Mouse (Mus musculus) lung, postnatal 0 days (tissue): ENCODE results near the gene Gab2. TPM values are rescaled to one million over a fixed set of nuclear protein-coding genes. Genes with fewer than 3 reads are reported as not detected.

Experiments
- ATAC-seq: fragments of 200-750 bp; cut with Nextera tagmentation; 2 replicates; pipeline ENCODE4 v1.8.0; 2017; ENCODE audit warnings: moderate library complexity
- DNase-seq: peaks from one replicate; pipeline ENCODE4 v3.0.0-alpha.2; 2016; ENCODE audit warnings: low spot score
- H3K27ac ChIP-seq: fragments of 300-500 bp; sonication (generic); 2 replicates; pipeline ENCODE4 v1.5.1; 2014; ENCODE audit warnings: antibody characterized with exemption, mild to moderate bottlenecking, low read length, mixed read lengths
- H3K27me3 ChIP-seq: fragments of 300-500 bp; sonication (generic); replicated peaks from 2 replicates; pipeline ENCODE4 v1.6.1; 2014; ENCODE audit warnings: low read length, mixed read lengths; ENCODE audit not compliant: insufficient read depth
- H3K36me3 ChIP-seq: fragments of 300-500 bp; sonication (generic); 2 replicates; pipeline ENCODE4 v1.6.1; 2014; ENCODE audit warnings: low read length, mixed read lengths; ENCODE audit not compliant: insufficient read depth
- H3K4me1 ChIP-seq: fragments of 300-500 bp; sonication (generic); 2 replicates; pipeline ENCODE4 v1.6.1; 2014; ENCODE audit warnings: antibody characterized with exemption, low read depth, low read length, mixed read lengths; ENCODE audit not compliant: insufficient read depth
- H3K4me2 ChIP-seq: fragments of 300-500 bp; sonication (generic); replicated peaks from 2 replicates; pipeline ENCODE4 v1.6.1; 2014; ENCODE audit warnings: low read depth, mild to moderate bottlenecking, low read length, moderate library complexity, mixed read lengths
- H3K4me3 ChIP-seq: fragments of 300-500 bp; sonication (generic); 2 replicates; pipeline ENCODE4 v1.5.1; 2014; ENCODE audit warnings: low read depth, low read length
- H3K9ac ChIP-seq: fragments of 300-500 bp; sonication (generic); replicated peaks from 2 replicates; pipeline ENCODE4 v1.6.1; 2014; ENCODE audit warnings: low read depth, mild to moderate bottlenecking
- H3K9me3 ChIP-seq: fragments of 300-500 bp; sonication (generic); 2 replicates; pipeline ENCODE4 v1.6.1; 2016; ENCODE audit warnings: low read length, mixed read lengths
- CTCF ChIP-seq: IDR thresholded peaks from 2 replicates; pipeline ENCODE4 v1.5.1; 2016; ENCODE audit warnings: antibody characterized with exemption, mild to moderate bottlenecking
- EP300 ChIP-seq: IDR thresholded peaks from 2 replicates; pipeline ENCODE4 v1.6.1; 2016; ENCODE audit warnings: antibody characterized with exemption, mild to moderate bottlenecking, control low read depth
- WGBS: fragments of 180-500 bp; shearing (Covaris S2); extraction: QIAGEN DNeasy Blood & Tissue Kit; methylation state at CpG from one replicate; pipeline ENCODE4 v1.1.7; 2014; 5-methylcytosine and 5-hydroxymethylcytosine counted together
- polyA plus RNA-seq: library from polyadenylated mRNA; unstranded; fragments of >200 nt; fragmentation: Nextera tagmentation; extraction: Ambion mirVana; gene quantifications from 2 replicates; pipeline ENCODE4 v1.2.1, GENCODE M21; 2015

The Gab2 gene
- polyA plus RNA-seq, 1 experiment from 2014 or later = 7.7 TPM

DNA sequence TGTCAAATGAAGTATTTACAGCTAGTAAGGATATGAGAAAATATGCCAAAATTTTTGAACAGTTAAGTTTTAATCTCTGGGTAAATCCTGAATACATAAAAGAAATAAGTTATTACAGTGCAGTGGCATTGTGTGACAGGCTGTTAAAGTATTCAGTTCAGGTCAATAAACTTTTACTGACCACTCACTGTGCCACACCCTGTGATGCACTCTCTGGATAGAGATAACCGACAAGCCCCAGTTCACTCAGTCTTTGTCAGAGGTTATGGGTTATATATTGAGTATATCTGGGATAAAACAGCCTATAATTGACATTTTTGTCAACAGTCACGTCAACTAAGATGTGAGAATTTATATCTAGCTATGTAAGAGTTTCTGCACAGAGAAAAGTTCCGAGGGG lies 9.9 kb upstream of the Gab2 start:
- DNase-seq (no peak), ATAC-seq (no peak)
- Histone ChIP-seq H3K4me1 (no peaks in the 10 kb centered on the region), H3K9ac (no peak overlapping the region), H3K9me3 (no peaks in the 10 kb centered on the region), H3K4me2 (no peak overlapping the region), H3K36me3 (no peaks in the 10 kb centered on the region), H3K27ac (no peak overlapping the region), H3K4me3 (no peak overlapping the region), H3K27me3 (no peaks in the 10 kb centered on the region)
- 67% methylated on average over 3 of the region's 3 CpGs for WGBS
- no peak for TF ChIP-seq EP300
- TF ChIP-seq CTCF = no peak

DNA sequence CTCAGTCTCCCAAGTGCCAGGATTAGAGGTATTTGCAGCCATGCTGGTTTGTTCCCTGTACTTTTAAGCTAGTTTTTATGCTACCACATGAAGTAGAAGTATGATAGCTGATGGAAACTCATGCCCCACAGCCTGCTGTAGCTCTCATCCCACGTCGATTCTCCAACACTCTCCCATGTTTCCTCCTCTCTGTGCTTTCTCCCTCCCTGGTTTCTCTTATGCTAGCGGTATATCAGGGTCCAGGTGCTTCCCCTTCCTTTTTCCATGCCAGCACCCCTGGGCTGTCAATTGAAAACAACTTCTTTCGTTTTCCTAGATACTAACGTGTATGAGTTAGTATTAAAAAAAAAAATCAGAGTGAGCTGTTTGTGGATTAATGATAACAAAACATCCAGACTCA lies 9.3 kb upstream of the Gab2 start:
- no peaks in the 10 kb centered on the region for H3K27me3 ChIP-seq
- no peak overlapping the region for H3K4me2 ChIP-seq
- TF ChIP-seq EP300 = no peak
- TF ChIP-seq CTCF = no peak
- no peak overlapping the region for H3K27ac ChIP-seq
- DNase-seq = no peak
- H3K4me3 ChIP-seq = no peak overlapping the region
- H3K4me1 ChIP-seq = no peaks in the 10 kb centered on the region
- 58% methylated on average over 5 of the region's 5 CpGs for WGBS
- ATAC-seq = no peak
- no peaks in the 10 kb centered on the region for H3K9me3 ChIP-seq
- H3K36me3 ChIP-seq = no peaks in the 10 kb centered on the region
- H3K9ac ChIP-seq = no peak overlapping the region

DNA sequence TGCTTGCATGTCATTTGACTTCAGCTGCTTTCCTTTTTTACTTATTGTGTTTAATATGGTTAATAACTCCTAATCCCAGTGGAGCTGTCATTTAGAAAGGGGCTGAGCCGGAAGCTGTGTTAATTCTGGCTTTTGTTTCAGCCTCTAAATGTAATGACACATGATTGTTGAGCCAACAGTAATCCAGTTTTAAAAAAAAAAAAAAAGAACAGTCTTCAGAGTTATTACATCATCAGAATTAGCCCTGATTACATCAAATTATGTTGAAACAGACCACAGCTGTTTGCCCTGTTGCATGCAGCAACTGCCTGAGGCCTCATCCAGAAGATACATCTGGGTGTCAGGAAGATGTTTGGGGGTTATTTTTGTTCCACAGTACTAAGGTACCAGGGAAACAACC lies 6.4 kb upstream of the Gab2 start:
- H3K27me3 ChIP-seq = no peaks in the 10 kb centered on the region
- no peak overlapping the region for H3K4me3 ChIP-seq
- no peaks in the 10 kb centered on the region for H3K9me3 ChIP-seq
- peak; percentile 34 for ATAC-seq
- no peaks in the 10 kb centered on the region for H3K4me1 ChIP-seq
- TF ChIP-seq CTCF = no peak
- TF ChIP-seq EP300 = peak; percentile 68
- no peak overlapping the region for H3K27ac ChIP-seq
- no peaks in the 10 kb centered on the region for H3K36me3 ChIP-seq
- WGBS = 67% methylated on average over 1 of the region's 1 CpGs
- H3K4me2 ChIP-seq = no peak overlapping the region
- peak; percentile 81 for DNase-seq
- no peak overlapping the region for H3K9ac ChIP-seq

DNA sequence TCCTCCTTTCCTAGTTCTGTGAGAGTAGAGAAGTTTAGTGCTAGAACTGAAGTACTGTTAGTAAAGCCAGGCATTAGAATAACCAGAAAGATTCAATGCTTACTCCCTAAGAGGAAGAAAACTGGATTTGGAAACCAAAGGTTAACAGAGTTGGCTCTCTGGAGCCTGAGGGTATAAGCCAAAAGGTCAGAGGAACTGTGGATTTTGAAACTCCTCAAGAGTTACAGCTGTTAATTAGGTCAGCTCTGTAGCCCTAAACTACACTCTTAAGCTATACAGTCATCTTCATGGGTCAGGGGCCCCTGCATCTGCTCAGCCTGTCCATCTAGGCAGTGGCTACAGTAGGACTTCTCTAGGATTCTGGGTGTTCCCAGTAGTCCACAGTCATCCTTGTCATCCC lies 4.4 kb upstream of the Gab2 start:
- Histone ChIP-seq H3K4me1 (peaks cover 6% of the 10 kb centered on the region; the same call in 1 of the 2 replicates), H3K9me3 (no peaks in the 10 kb centered on the region), H3K27me3 (no peaks in the 10 kb centered on the region), H3K36me3 (no peaks in the 10 kb centered on the region), H3K4me2 (no peak overlapping the region), H3K9ac (no peak overlapping the region), H3K4me3 (no peak overlapping the region), H3K27ac (no peak overlapping the region)
- no peak for ATAC-seq
- DNase-seq = peak; percentile 36
- no peak for TF ChIP-seq EP300
- TF ChIP-seq CTCF = no peak

DNA sequence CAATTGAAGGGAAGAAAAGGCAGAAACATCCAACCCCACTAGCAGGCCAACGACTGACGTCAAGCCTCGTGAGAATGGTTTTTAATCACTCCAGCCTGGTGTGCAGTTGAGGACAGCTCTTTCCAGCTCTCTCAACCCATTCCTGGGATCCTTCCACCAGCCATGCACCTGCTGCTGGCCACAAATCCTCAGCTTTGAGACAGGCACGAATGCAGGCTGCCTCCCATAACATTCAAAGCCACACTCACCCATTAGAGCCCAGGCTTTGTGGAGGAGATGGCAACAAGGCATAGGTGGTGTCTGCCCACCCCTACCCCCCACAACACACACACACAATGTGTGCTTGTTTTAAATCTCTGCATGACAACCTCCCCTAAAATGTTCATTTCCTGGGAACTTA lies 2.7 kb upstream of the Gab2 start:
- WGBS = 44% methylated on average over 4 of the region's 4 CpGs
- no peaks in the 10 kb centered on the region for H3K36me3 ChIP-seq
- no peak overlapping the region for H3K4me2 ChIP-seq
- DNase-seq (no peak), ATAC-seq (no peak)
- TF ChIP-seq CTCF = no peak
- no peak for TF ChIP-seq EP300
- H3K9ac ChIP-seq = no peak overlapping the region
- no peak overlapping the region for H3K4me3 ChIP-seq
- H3K27ac ChIP-seq = no peak overlapping the region
- H3K27me3 ChIP-seq = no peaks in the 10 kb centered on the region
- H3K4me1 ChIP-seq = peaks cover 6% of the 10 kb centered on the region; the same call in 1 of the 2 replicates
- H3K9me3 ChIP-seq = no peaks in the 10 kb centered on the region

DNA sequence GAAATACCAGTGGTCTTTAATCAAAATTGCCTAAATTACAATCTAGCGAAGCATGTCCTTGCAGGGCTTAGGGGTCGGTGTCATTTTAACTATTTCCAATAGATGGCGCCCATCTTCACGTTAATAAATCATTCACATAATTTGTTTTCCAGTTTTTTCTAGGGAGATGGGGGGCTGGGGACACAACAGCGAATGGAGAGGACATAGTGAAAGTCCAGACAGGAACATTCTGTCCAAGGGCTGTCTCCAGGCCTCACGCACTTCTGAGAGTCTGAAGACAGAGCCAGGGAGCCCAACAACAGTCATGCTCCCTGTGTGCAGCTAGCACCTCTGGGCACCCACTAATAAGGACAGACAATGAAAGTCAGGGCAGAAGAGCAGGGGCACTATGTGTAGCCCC lies 2.2 kb upstream of the Gab2 start:
- H3K27ac ChIP-seq = peak overlapping the region; percentile 73
- peak; percentile 26; the same call in 1 of the 2 replicates for ATAC-seq
- no peak overlapping the region for H3K9ac ChIP-seq

More for the DNA sequence above, 2.2 kb upstream of the Gab2 start:
- H3K4me3 ChIP-seq = no peak overlapping the region
- TF ChIP-seq EP300 (peak; percentile 71), CTCF (peak; percentile 66)
- peak; percentile 89 for DNase-seq
- H3K27me3 ChIP-seq = no peaks in the 10 kb centered on the region
- WGBS = 9% methylated on average over 6 of the region's 6 CpGs
- peaks cover 6% of the 10 kb centered on the region; the same call in 1 of the 2 replicates for H3K4me1 ChIP-seq
- no peaks in the 10 kb centered on the region for H3K36me3 ChIP-seq
- no peak overlapping the region for H3K4me2 ChIP-seq
- H3K9me3 ChIP-seq = no peaks in the 10 kb centered on the region
